Mouse (Mus musculus): ENCODE data around the gene Nav1.
"Not testable (repeated sequence)": the region's sequence is repeated elsewhere in the genome, so short reads cannot be mapped to it uniquely, and the experiment has no call there.

Gene Nav1

GRCm38 (mm10) chr1:135488879-135489278, 118.2 kb downstream of the Nav1 start:
- no peak for DNase-seq (ENCODE audit: low spot score in 2 of 2)

- no peak for DNase-seq (ENCODE audit: low spot score in 2 of 2)
Observed at GRCm38 (mm10) chr1:135485179-135485578, 121.9 kb downstream of the Nav1 start.

GRCm38 (mm10) chr1:135484503-135485051, 122.5 kb downstream of the Nav1 start:
- DNase-seq (ENCODE audit: low spot score in 2 of 2): not testable (repeated sequence)

GRCm38 (mm10) chr1:135483971-135484370, 123.1 kb downstream of the Nav1 start:
- DNase-seq (ENCODE audit: low spot score in 2 of 2): no peak

- DNase-seq (ENCODE audit: low spot score in 2 of 2): no peak
Observed at GRCm38 (mm10) chr1:135482666-135483065, 124.4 kb downstream of the Nav1 start.

GRCm38 (mm10) chr1:135481656-135482055, 125.4 kb downstream of the Nav1 start:
- no peak for DNase-seq (ENCODE audit: low spot score in 2 of 2)

GRCm38 (mm10) chr1:135480815-135481214, 126.3 kb downstream of the Nav1 start:
- DNase-seq (ENCODE audit: low spot score in 2 of 2): no peak

- no peak for DNase-seq (ENCODE audit: low spot score in 2 of 2)
Observed at GRCm38 (mm10) chr1:135475571-135475895, 131.6 kb downstream of the Nav1 start.

GRCm38 (mm10) chr1:135474861-135475570, 132.1 kb downstream of the Nav1 start:
- no peak for DNase-seq (ENCODE audit: low spot score in 2 of 2)

- DNase-seq (ENCODE audit: low spot score in 2 of 2): no peak
Observed at GRCm38 (mm10) chr1:135472536-135472935, 134.6 kb downstream of the Nav1 start.

GRCm38 (mm10) chr1:135471742-135472141, 135.4 kb downstream of the Nav1 start:
- no peak for DNase-seq (ENCODE audit: low spot score in 2 of 2)

GRCm38 (mm10) chr1:135470546-135470945, 136.5 kb downstream of the Nav1 start:
- no peak for DNase-seq (ENCODE audit: low spot score in 2 of 2)

GRCm38 (mm10) chr1:135467462-135467861, 139.6 kb downstream of the Nav1 start:
- DNase-seq (ENCODE audit: low spot score in 2 of 2): no peak

- DNase-seq (ENCODE audit: low spot score in 2 of 2): no peak
Observed at GRCm38 (mm10) chr1:135466935-135467334, 140.2 kb downstream of the Nav1 start.

GRCm38 (mm10) chr1:135465734-135466133, 141.4 kb downstream of the Nav1 start:
- no peak for DNase-seq (ENCODE audit: low spot score in 2 of 2)

GRCm38 (mm10) chr1:135462736-135463135, 144.4 kb downstream of the Nav1 start:
- no peak for DNase-seq (ENCODE audit: low spot score in 2 of 2)

GRCm38 (mm10) chr1:135462304-135462703, 144.8 kb downstream of the Nav1 start:
- no peak for DNase-seq (ENCODE audit: low spot score in 2 of 2)

GRCm38 (mm10) chr1:135461097-135461730, 145.9 kb downstream of the Nav1 start:
- DNase-seq (ENCODE audit: low spot score in 2 of 2): peak; percentile 79 to 87

GRCm38 (mm10) chr1:135460521-135460920, 146.6 kb downstream of the Nav1 start:
- DNase-seq (ENCODE audit: low spot score in 2 of 2): no peak

GRCm38 (mm10) chr1:135457860-135458259, 149.2 kb downstream of the Nav1 start:
- DNase-seq (ENCODE audit: low spot score in 2 of 2): no peak

- peak; percentile 51 to 70 for DNase-seq (ENCODE audit: low spot score in 2 of 2)
Observed at GRCm38 (mm10) chr1:135452259-135452658, 154.8 kb downstream of the Nav1 start.

- DNase-seq (ENCODE audit: low spot score in 2 of 2): no peak
Observed at GRCm38 (mm10) chr1:135451419-135451818, 155.7 kb downstream of the Nav1 start.

GRCm38 (mm10) chr1:135449876-135450275, 157.2 kb downstream of the Nav1 start:
- DNase-seq (ENCODE audit: low spot score in 2 of 2): peak in 1 of 2 experiments; percentile 20

All from right cerebral cortex, adult 2 months (tissue).